Comparison of ENCODE assay signal across 26 mouse cellular contexts in the genomic region with DNA sequence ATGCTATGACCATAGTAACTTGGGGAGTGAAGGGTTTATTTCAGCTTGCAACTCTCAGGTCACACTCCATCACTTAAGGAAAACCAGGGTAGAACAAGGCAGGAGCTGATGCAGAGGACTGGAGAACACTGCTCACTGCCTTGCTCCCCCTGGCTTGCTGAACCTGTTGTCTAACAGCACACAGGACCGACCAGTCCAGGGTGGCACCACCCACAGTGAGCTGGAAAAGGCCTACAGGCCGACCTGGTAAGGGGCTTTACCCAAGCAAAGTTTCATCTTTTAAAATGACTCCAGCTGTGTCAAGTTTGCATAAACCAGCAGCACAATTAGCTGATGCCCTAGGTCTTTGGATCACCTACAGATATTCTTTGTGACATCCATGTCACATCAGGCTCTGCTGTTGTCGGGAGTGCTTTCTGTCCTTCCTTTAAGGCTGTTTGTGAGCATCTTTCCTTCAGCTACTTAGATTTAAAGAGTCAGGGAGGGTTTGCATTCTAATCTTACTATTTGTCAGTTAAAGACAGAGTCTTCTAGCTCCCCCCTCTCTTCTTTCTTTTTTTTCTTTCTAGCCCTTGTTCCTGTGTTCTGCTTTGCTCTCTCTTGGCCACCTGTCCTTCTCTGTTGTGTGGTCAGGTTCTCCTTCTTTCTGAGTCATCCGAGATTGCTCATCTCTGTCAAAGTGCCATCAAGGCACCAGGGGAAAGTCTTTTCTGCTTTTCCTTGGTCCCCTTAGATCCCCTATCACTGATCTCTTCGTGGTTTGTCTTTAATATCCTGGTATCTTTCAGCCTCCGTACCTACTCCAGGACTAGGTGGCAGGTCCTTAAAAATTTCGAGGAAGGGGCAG.
"Had no signal": no experiment of that assay in that cellular context is flagged by ENCODE, and none has a peak within 500 bp of the region (broad histone marks: within the 10 kb centered on the region; RNA-seq: fewer than 3 reads in every experiment).

No protein-coding gene starts in this region.

- H3K4me2 ChIP-seq: embryonic facial prominence, embryonic 12.5 days; embryonic facial prominence, embryonic 13.5 days; embryonic facial prominence, embryonic 15.5 days; forebrain, embryonic 12.5 days; forebrain, embryonic 13.5 days; forebrain, embryonic 15.5 days had no signal

- DNase-seq: cerebellum, adult 8-10 months; cerebellum, adult 9-10 months; cerebellum, adult 9-11 months; cerebellum, postnatal 10 days; cerebellum, postnatal 14 days; cerebellum, postnatal 25 days; cerebellum, postnatal 36 days; embryo, embryonic 11 days; forebrain, postnatal 0 days; gastrocnemius, adult 2 months; gastrocnemius, postnatal 10 days; gastrocnemius, postnatal 14 days; gastrocnemius, postnatal 25 days; gastrocnemius, postnatal 36 days; heart, adult 18-20 months had no signal

- ATAC-seq: forebrain, embryonic 13.5 days; forebrain, embryonic 14.5 days; forebrain, embryonic 15.5 days; forebrain, embryonic 16.5 days; forebrain, postnatal 0 days had no signal

- H3K9ac ChIP-seq: embryonic facial prominence, embryonic 12.5 days; embryonic facial prominence, embryonic 13.5 days; embryonic facial prominence, embryonic 15.5 days; forebrain, embryonic 12.5 days; forebrain, embryonic 13.5 days; forebrain, embryonic 15.5 days; forebrain, postnatal 0 days had no signal

- H3K4me1 ChIP-seq: embryonic facial prominence, embryonic 10.5 days; embryonic facial prominence, embryonic 12.5 days; embryonic facial prominence, embryonic 13.5 days; embryonic facial prominence, embryonic 15.5 days; forebrain, embryonic 10.5 days; forebrain, embryonic 12.5 days; forebrain, embryonic 13.5 days; forebrain, embryonic 15.5 days had no signal

- H3K9me3 ChIP-seq: embryonic facial prominence, embryonic 10.5 days; embryonic facial prominence, embryonic 12.5 days; embryonic facial prominence, embryonic 13.5 days; embryonic facial prominence, embryonic 15.5 days; forebrain, embryonic 10.5 days; forebrain, embryonic 12.5 days; forebrain, embryonic 13.5 days; forebrain, embryonic 15.5 days had no signal

- H3K4me3 ChIP-seq: embryonic facial prominence, embryonic 10.5 days; embryonic facial prominence, embryonic 12.5 days; embryonic facial prominence, embryonic 13.5 days; embryonic facial prominence, embryonic 15.5 days; erythroblast, embryonic 14.5 days; forebrain, embryonic 10.5 days; forebrain, embryonic 12.5 days; forebrain, embryonic 13.5 days; forebrain, embryonic 15.5 days; gastrocnemius, adult 2 months had no signal

- H3K27me3 ChIP-seq: embryonic facial prominence, embryonic 12.5 days; embryonic facial prominence, embryonic 13.5 days; embryonic facial prominence, embryonic 15.5 days; forebrain, embryonic 12.5 days; forebrain, embryonic 13.5 days; forebrain, embryonic 15.5 days had no signal

- H3K27ac ChIP-seq: embryonic facial prominence, embryonic 10.5 days; embryonic facial prominence, embryonic 12.5 days; embryonic facial prominence, embryonic 13.5 days; embryonic facial prominence, embryonic 15.5 days; forebrain, embryonic 10.5 days; forebrain, embryonic 12.5 days; forebrain, embryonic 13.5 days; forebrain, embryonic 15.5 days; gastrocnemius, adult 2 months had no signal
